ENCODE assay signal across 21 mouse cellular contexts in the genomic region with DNA sequence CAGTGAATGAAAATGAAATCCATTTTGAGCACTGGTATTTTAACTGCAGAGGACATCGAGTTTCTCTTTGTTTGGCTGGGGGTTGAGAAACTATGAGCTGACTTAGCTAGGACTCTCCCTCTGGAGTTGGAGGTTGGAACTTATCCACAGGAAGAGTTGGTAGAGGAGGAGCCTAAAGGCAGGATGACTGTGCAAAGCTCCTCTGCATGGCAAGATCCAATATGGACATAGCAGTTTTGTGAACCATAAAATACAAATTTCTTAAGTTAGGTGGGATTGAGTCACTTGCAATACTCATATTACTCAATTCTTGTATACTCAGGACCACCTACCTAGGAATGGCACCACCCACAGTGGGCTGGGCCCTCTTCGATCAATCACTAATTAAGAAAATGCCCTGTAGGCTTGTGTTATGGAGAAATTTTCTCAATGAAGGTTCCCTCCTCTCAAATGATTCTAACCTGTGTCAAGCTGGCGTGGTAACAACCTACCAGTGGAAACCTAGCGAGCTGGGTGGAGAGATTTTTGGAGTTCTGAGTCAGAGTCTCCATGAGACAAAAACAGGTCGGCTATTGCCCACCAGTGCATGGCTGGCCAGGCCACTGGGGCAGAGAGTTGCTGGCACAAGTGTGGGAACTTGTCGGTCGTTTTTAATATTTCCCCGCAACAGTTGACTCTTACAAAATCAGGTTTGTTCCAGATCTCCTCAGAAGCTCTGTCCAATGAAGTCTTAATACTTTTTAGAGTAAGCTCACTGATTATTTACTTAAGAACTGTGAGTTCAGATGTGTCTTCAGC.
DNase-seq lines count a peak whose midpoint lies in the region; ATAC-seq and TF ChIP-seq lines count a peak whose summit lies in the region.
"Had no signal": no experiment of that assay in that cellular context is flagged by ENCODE, and none has a peak within 500 bp of the region (broad histone marks: within the 10 kb centered on the region; RNA-seq: fewer than 3 reads in every experiment).

No protein-coding gene starts in this region.

- no peak overlapping the region for H3K9ac ChIP-seq in midbrain, postnatal 0 days (replicated peaks; ENCODE audit: low read length, poor library complexity, severe bottlenecking)
- H3K9ac ChIP-seq: embryonic facial prominence, embryonic 12.5 days; forebrain, embryonic 13.5 days; forebrain, postnatal 0 days; hindbrain, embryonic 12.5 days had no signal

- TF ChIP-seq CTCF in gastrocnemius, adult 2 months (IDR thresholded peaks at IDR 0.05): no peak
- no peak for TF ChIP-seq CTCF in midbrain, postnatal 0 days (IDR thresholded peaks at IDR 0.05)

- H3K4me2 ChIP-seq in midbrain, postnatal 0 days (ENCODE audit: low read depth, low read length, poor library complexity, severe bottlenecking): no peak overlapping the region
- H3K4me2 ChIP-seq: embryonic facial prominence, embryonic 12.5 days; forebrain, embryonic 13.5 days; hindbrain, embryonic 12.5 days had no signal

- no peaks in the 10 kb centered on the region for H3K9me3 ChIP-seq in midbrain, postnatal 0 days (ENCODE audit: low read length)
- H3K9me3 ChIP-seq: embryonic facial prominence, embryonic 12.5 days; forebrain, embryonic 13.5 days; hindbrain, embryonic 12.5 days had no signal

- no peak for DNase-seq in gastrocnemius, adult 2 months
- DNase-seq in gastrocnemius, postnatal 36 days: no peak
- DNase-seq in Muller cell, postnatal 12 days (ENCODE audit: inconsistent ontology term): peak; percentile 76
- peak; percentile 10 for DNase-seq in adipocyte (ENCODE audit: low spot score)
- no peak for DNase-seq in cerebellum, adult 18-20 months
- no peak for DNase-seq in midbrain, postnatal 0 days (ENCODE audit: low spot score)
- DNase-seq: adrenal gland, adult 8-10 months; cerebellum, adult 11 months; cerebellum, adult 9-10 months; cerebellum, postnatal 25 days; forebrain, postnatal 0 days; gastrocnemius, postnatal 14 days; heart, postnatal 10 days; heart, postnatal 4 days; kidney, adult 11 months had no signal

- peak overlapping the region; percentile 58 for H3K27ac ChIP-seq in gastrocnemius, adult 2 months
- no peak overlapping the region for H3K27ac ChIP-seq in midbrain, postnatal 0 days (ENCODE audit: low read depth, low read length)
- H3K27ac ChIP-seq: embryonic facial prominence, embryonic 12.5 days; forebrain, embryonic 13.5 days; hindbrain, embryonic 12.5 days had no signal

- no peaks in the 10 kb centered on the region for H3K36me3 ChIP-seq in midbrain, postnatal 0 days (ENCODE audit: insufficient read depth, low read length)
- H3K36me3 ChIP-seq: embryonic facial prominence, embryonic 12.5 days; hindbrain, embryonic 12.5 days had no signal

- intact Hi-C loops in gastrocnemius, adult 2 months (cut with DNase I): no loop called here
- intact Hi-C loops in gastrocnemius, postnatal 36 days (cut with DNase I): no loop called here

- no peaks in the 10 kb centered on the region for H3K4me1 ChIP-seq in midbrain, postnatal 0 days (ENCODE audit: insufficient read depth, low read length)
- H3K4me1 ChIP-seq: embryonic facial prominence, embryonic 12.5 days; forebrain, embryonic 13.5 days had no signal

- no peak for ATAC-seq in midbrain, postnatal 0 days (ENCODE audit: low FRiP score)
- ATAC-seq: activated CD4-positive, CD25-positive, alpha-beta regulatory T cell, adult 4 months; forebrain, embryonic 13.5 days; forebrain, postnatal 0 days; hindbrain, embryonic 16.5 days; inflammation-experienced regulatory T-cells, adult 6 months had no signal

- H3K27me3 ChIP-seq in midbrain, postnatal 0 days (ENCODE audit: insufficient read depth, low read length): no peaks in the 10 kb centered on the region
- H3K27me3 ChIP-seq: embryonic facial prominence, embryonic 12.5 days; forebrain, embryonic 13.5 days; hindbrain, embryonic 12.5 days had no signal

- no peak overlapping the region for H3K4me3 ChIP-seq in gastrocnemius, adult 2 months
- H3K4me3 ChIP-seq in midbrain, postnatal 0 days (ENCODE audit: low read depth, low read length): no peak overlapping the region
- H3K4me3 ChIP-seq: embryonic facial prominence, embryonic 12.5 days; forebrain, embryonic 13.5 days; hindbrain, embryonic 12.5 days had no signal

- 88% methylated on average over 8 of the region's 8 CpGs for WGBS in midbrain, postnatal 0 days

Comparison
In these comparisons a context has a peak if more than half of its experiments do, and no peak if none do; other contexts are left out.
1. DNase-seq: peak in Muller cell, postnatal 12 days (single experiment) and adipocyte (single experiment); none in gastrocnemius, adult 2 months (single experiment), gastrocnemius, postnatal 36 days (0 of 2), cerebellum, adult 18-20 months (0 of 2) and midbrain, postnatal 0 days (single experiment).